Mouse (Mus musculus) MEL (cell line): Measurements from ENCODE around the gene Nckap5l. TPM values are rescaled to one million over a fixed set of nuclear protein-coding genes. Genes with fewer than 3 reads are reported as not detected.
A peak's percentile ranks its signal among the peaks of the same experiment; 100 is the strongest.

Experiments
- DNase-seq: peaks from one replicate; pipeline ENCODE4 v3.0.0; 2011; ENCODE audit warnings: low read depth, low spot score
- H3K27ac ChIP-seq: 2 replicates; pipeline ENCODE4 v1.5.1; 2012; ENCODE audit warnings: low read depth, mild to moderate bottlenecking, control low read depth, low read length, moderate library complexity; ENCODE audit not compliant: control insufficient read depth
- H3K27me3 ChIP-seq, 2 experiments: fragments of 150-350 bp in 1 of 2; sonication (generic) in 1 of 2; 2 replicates each; pipeline ENCODE4 v1.6.1; 2012; ENCODE audit warnings: low read length in 2 of 2, mild to moderate bottlenecking in 2 of 2, improper control_type of control experiment in 1 of 2, moderate library complexity in 1 of 2; ENCODE audit not compliant: insufficient read depth in 2 of 2, control insufficient read depth in 1 of 2
- H3K36me3 ChIP-seq, 2 experiments: 2 replicates each; pipeline ENCODE4 v1.6.1; 2012 to 2014; ENCODE audit warnings: low read length in 2 of 2, improper control_type of control experiment in 1 of 2, inconsistent platforms in 1 of 2, mild to moderate bottlenecking in 1 of 2; ENCODE audit not compliant: insufficient read depth in 2 of 2, control insufficient read depth in 1 of 2
- H3K4me1 ChIP-seq, 2 experiments: fragments of 150-350 bp in 1 of 2; sonication (generic) in 1 of 2; 2 replicates each; pipeline ENCODE4 v1.6.1; 2012; ENCODE audit warnings: low read length in 2 of 2, improper control_type of control experiment in 1 of 2, mild to moderate bottlenecking in 1 of 2; ENCODE audit not compliant: insufficient read depth in 2 of 2, control insufficient read depth in 1 of 2
- H3K4me3 ChIP-seq, 2 experiments: fragments of 150-350 bp in 1 of 2; sonication (generic) in 1 of 2; 2 replicates each; pipeline ENCODE4 v1.5.1; 2012; ENCODE audit warnings: low read depth in 2 of 2, low read length in 2 of 2, mild to moderate bottlenecking in 2 of 2, moderate library complexity in 2 of 2, control low read depth in 1 of 2, improper control_type of control experiment in 1 of 2; ENCODE audit not compliant: control insufficient read depth in 1 of 2, insufficient read depth in 1 of 2
- H3K79me2 ChIP-seq: 2 replicates; pipeline ENCODE4 v1.6.1; 2012; ENCODE audit warnings: mild to moderate bottlenecking, low read length, moderate library complexity; ENCODE audit not compliant: control insufficient read depth, poor library complexity, insufficient read depth
- H3K9ac ChIP-seq: 2 replicates; pipeline ENCODE4 v1.6.1; 2012; ENCODE audit warnings: low read depth, mild to moderate bottlenecking, control low read depth, low read length, moderate library complexity; ENCODE audit not compliant: control insufficient read depth, poor library complexity, severe bottlenecking
- H3K9me3 ChIP-seq: fragments of 150-350 bp; sonication (generic); replicated peaks from 2 replicates; pipeline ENCODE4 v1.6.1; 2012; ENCODE audit warnings: mild to moderate bottlenecking, low read length, improper control_type of control experiment, moderate library complexity; ENCODE audit not compliant: insufficient read depth
- BHLHE40 ChIP-seq: IDR thresholded peaks from 2 replicates; pipeline ENCODE4 v1.6.1; 2012; ENCODE audit warnings: low read depth, mild to moderate bottlenecking, inconsistent platforms, low read length, improper control_type of control experiment, borderline replicate concordance
- CHD2 ChIP-seq: IDR thresholded peaks from 2 replicates; pipeline ENCODE4 v1.6.1; 2011; ENCODE audit warnings: low read length, improper control_type of control experiment
- CTCF ChIP-seq, 3 experiments: IDR thresholded peaks in 2 of 3; conservative IDR thresholded peaks in 1 of 3; 2 replicates each; pipeline ENCODE4 v1.5.1; 2011 to 2012; ENCODE audit warnings: low read length in 3 of 3, low read depth in 2 of 3, mild to moderate bottlenecking in 2 of 3, improper control_type of control experiment in 1 of 3, inconsistent platforms in 1 of 3, mixed read lengths in 1 of 3, moderate library complexity in 1 of 3; ENCODE audit not compliant: control insufficient read depth in 1 of 3, insufficient read depth in 1 of 3, poor library complexity in 1 of 3, severe bottlenecking in 1 of 3
- E2F4 ChIP-seq: IDR thresholded peaks from 2 replicates; pipeline ENCODE4 v1.6.1; 2011; ENCODE audit warnings: low read depth, low read length, improper control_type of control experiment, borderline replicate concordance
- ELF1 ChIP-seq: IDR thresholded peaks from 2 replicates; pipeline ENCODE4 v1.6.1; 2014; ENCODE audit warnings: low read depth, mild to moderate bottlenecking, inconsistent platforms, low read length, improper control_type of control experiment, moderate library complexity
- EP300 ChIP-seq, 2 experiments: IDR thresholded peaks; 2 replicates each; pipeline ENCODE4 v1.6.1; 2011; ENCODE audit warnings: improper control_type of control experiment in 2 of 2, low read length in 2 of 2, low read depth in 1 of 2, mild to moderate bottlenecking in 1 of 2
- ETS1 ChIP-seq: IDR thresholded peaks from 2 replicates; pipeline ENCODE4 v1.6.1; 2012; ENCODE audit warnings: low read depth, mild to moderate bottlenecking, inconsistent platforms, low read length, improper control_type of control experiment, moderate library complexity
- GABPA ChIP-seq: IDR thresholded peaks from 2 replicates; pipeline ENCODE4 v1.6.1; 2012; ENCODE audit warnings: low read depth, mild to moderate bottlenecking, inconsistent platforms, low read length, improper control_type of control experiment, moderate library complexity
- GATA1 ChIP-seq: IDR thresholded peaks from 2 replicates; pipeline ENCODE4 v1.6.1; 2011; ENCODE audit warnings: low read depth, low read length, improper control_type of control experiment
- HCFC1 ChIP-seq: IDR thresholded peaks from 2 replicates; pipeline ENCODE4 v1.6.1; 2012; ENCODE audit warnings: low read depth, mild to moderate bottlenecking, inconsistent platforms, low read length, improper control_type of control experiment, moderate library complexity
- JUND ChIP-seq: IDR thresholded peaks from 2 replicates; pipeline ENCODE4 v1.6.1; 2011; ENCODE audit warnings: low read depth, mild to moderate bottlenecking, improper control_type of control experiment, low read length
- KAT2A ChIP-seq: conservative IDR thresholded peaks from 2 replicates; pipeline ENCODE4 v1.6.1; 2012; ENCODE audit warnings: low read depth, low read length, improper control_type of control experiment, inconsistent platforms
- MAFK ChIP-seq: IDR thresholded peaks from 2 replicates; pipeline ENCODE4 v1.6.1; 2011; ENCODE audit warnings: low read depth, mild to moderate bottlenecking, low read length, improper control_type of control experiment, borderline replicate concordance
- MAX ChIP-seq: IDR thresholded peaks from 2 replicates; pipeline ENCODE4 v1.6.1; 2011; ENCODE audit warnings: low read length, improper control_type of control experiment
- MAZ ChIP-seq: IDR thresholded peaks from 2 replicates; pipeline ENCODE4 v1.6.1; 2012; ENCODE audit warnings: low read depth, mild to moderate bottlenecking, inconsistent platforms, low read length, improper control_type of control experiment
- MEF2A ChIP-seq: IDR thresholded peaks from 2 replicates; pipeline ENCODE4 v1.6.1; 2014; ENCODE audit warnings: low read depth, mild to moderate bottlenecking, inconsistent platforms, low read length, improper control_type of control experiment; ENCODE audit not compliant: poor library complexity, insufficient replicate concordance, severe bottlenecking; ENCODE audit errors: extremely low read depth
- MYB ChIP-seq: IDR thresholded peaks from 2 replicates; pipeline ENCODE4 v1.6.1; 2011; ENCODE audit warnings: mild to moderate bottlenecking, low read depth, low read length, improper control_type of control experiment
- MYC ChIP-seq: IDR thresholded peaks from 2 replicates; pipeline ENCODE4 v1.6.1; 2011; ENCODE audit warnings: low read depth, mild to moderate bottlenecking, low read length, improper control_type of control experiment, moderate library complexity
- NELFE ChIP-seq: IDR thresholded peaks from 2 replicates; pipeline ENCODE4 v1.6.1; 2011; ENCODE audit warnings: low read depth, low read length, improper control_type of control experiment
- NRF1 ChIP-seq: IDR thresholded peaks from 2 replicates; pipeline ENCODE4 v1.6.1; 2014; ENCODE audit warnings: low read depth, mild to moderate bottlenecking, inconsistent platforms, low read length, improper control_type of control experiment, moderate library complexity; ENCODE audit not compliant: poor library complexity, insufficient read depth, severe bottlenecking
- POLR2AphosphoS2 ChIP-seq: IDR thresholded peaks from 2 replicates; pipeline ENCODE4 v1.6.1; 2011; ENCODE audit warnings: low read length, improper control_type of control experiment
- POLR2AphosphoS5 ChIP-seq: IDR thresholded peaks from 2 replicates; pipeline ENCODE4 v1.6.1; 2012; ENCODE audit warnings: low read depth, borderline replicate concordance, mild to moderate bottlenecking, inconsistent platforms, low read length, moderate library complexity, mixed read lengths
- RAD21 ChIP-seq: IDR thresholded peaks from 2 replicates; pipeline ENCODE4 v1.6.1; 2011; ENCODE audit warnings: mild to moderate bottlenecking, low read depth, low read length, improper control_type of control experiment
- RCOR1 ChIP-seq: IDR thresholded peaks from 2 replicates; pipeline ENCODE4 v1.6.1; 2012; ENCODE audit warnings: low read depth, mild to moderate bottlenecking, inconsistent platforms, low read length, improper control_type of control experiment
- SIN3A ChIP-seq: IDR thresholded peaks from 2 replicates; pipeline ENCODE4 v1.6.1; 2012; ENCODE audit warnings: low read length, improper control_type of control experiment, inconsistent platforms
- SMC3 ChIP-seq: IDR thresholded peaks from 2 replicates; pipeline ENCODE4 v1.6.1; 2011; ENCODE audit warnings: low read depth, low read length, improper control_type of control experiment
- TAL1 ChIP-seq: IDR thresholded peaks from 2 replicates; pipeline ENCODE4 v1.6.1; 2012; ENCODE audit warnings: mild to moderate bottlenecking, inconsistent platforms, low read length, moderate library complexity, mixed read lengths
- TBP ChIP-seq: IDR thresholded peaks from 2 replicates; pipeline ENCODE4 v1.8.0; 2011; ENCODE audit warnings: low read depth, low read length, improper control_type of control experiment
- TCF12 ChIP-seq: IDR thresholded peaks from 2 replicates; pipeline ENCODE4 v1.6.1; 2014; ENCODE audit warnings: low read depth, mild to moderate bottlenecking, inconsistent platforms, low read length, improper control_type of control experiment, moderate library complexity
- UBTF ChIP-seq: IDR thresholded peaks from 2 replicates; pipeline ENCODE4 v1.6.1; 2012; ENCODE audit warnings: low read depth, mild to moderate bottlenecking, inconsistent platforms, low read length, improper control_type of control experiment, moderate library complexity, borderline replicate concordance; ENCODE audit not compliant: insufficient read depth
- USF1 ChIP-seq: IDR thresholded peaks from 2 replicates; pipeline ENCODE4 v1.6.1; 2014; ENCODE audit warnings: low read depth, mild to moderate bottlenecking, inconsistent platforms, low read length, improper control_type of control experiment, moderate library complexity
- USF2 ChIP-seq, 2 experiments: IDR thresholded peaks; 2 replicates each; pipeline ENCODE4 v1.6.1; 2011 to 2012; ENCODE audit warnings: improper control_type of control experiment in 2 of 2, low read length in 2 of 2, borderline replicate concordance in 1 of 2, inconsistent platforms in 1 of 2, low read depth in 1 of 2, mild to moderate bottlenecking in 1 of 2; ENCODE audit not compliant: insufficient read depth in 1 of 2
- ZC3H11A ChIP-seq: IDR thresholded peaks from 2 replicates; pipeline ENCODE4 v1.6.1; 2012; ENCODE audit warnings: low read depth, mild to moderate bottlenecking, inconsistent platforms, low read length, improper control_type of control experiment
- ZKSCAN1 ChIP-seq: IDR thresholded peaks from 2 replicates; pipeline ENCODE4 v1.6.1; 2012; ENCODE audit warnings: low read depth, mild to moderate bottlenecking, inconsistent platforms, low read length, improper control_type of control experiment, moderate library complexity
- ZMIZ1 ChIP-seq: IDR thresholded peaks from 2 replicates; pipeline ENCODE4 v1.6.1; 2012; ENCODE audit warnings: low read depth, mild to moderate bottlenecking, inconsistent platforms, low read length, improper control_type of control experiment, moderate library complexity
- ZNF384 ChIP-seq: IDR thresholded peaks from 2 replicates; pipeline ENCODE4 v1.6.1; 2012; ENCODE audit warnings: low read depth, mild to moderate bottlenecking, inconsistent platforms, low read length, improper control_type of control experiment
- polyA plus RNA-seq, 2 experiments: library from polyadenylated mRNA; stranded (reverse) in 1 of 2; unstranded in 1 of 2; fragments of >175 nt in 1 of 2; fragments of >200 nt in 1 of 2; gene quantifications; 2 replicates each; pipeline versions ENCODE4 v1.2.1 to v1.2.4; 2012; ENCODE audit warnings: low replicate concordance in 2 of 2, low read depth in 1 of 2; ENCODE audit not compliant: insufficient read length in 2 of 2, insufficient read depth in 1 of 2, missing spikeins in 1 of 2
- total RNA-seq: library from RNA; depleted of rRNA; stranded (reverse); fragments of 300-350 nt; gene quantifications from 2 replicates; pipeline ENCODE4 v1.2.3, GENCODE M21; 2012

Nckap5l gene
- total and polyA plus RNA-seq, 3 experiments = 2.5 to 14.1 TPM; not detected in 1

- Histone ChIP-seq H3K27me3 (no peaks in the 10 kb centered on the region), H3K4me3 (no peak overlapping the region), H3K4me1 (peaks cover 0 to 21% of the 10 kb centered on the region in 2 experiments; a peak in 2 of 4 replicates), H3K79me2 (peaks cover 5% of the 10 kb centered on the region), H3K27ac (no peak overlapping the region), H3K36me3 (peaks cover 0 to 18% of the 10 kb centered on the region in 2 experiments; a peak in 2 of 4 replicates), H3K9ac (no peak overlapping the region), H3K9me3 (no peaks in the 10 kb centered on the region)
- peak; percentile 66 for DNase-seq
- TF ChIP-seq SIN3A (peak; percentile 44; the same call in 1 of the 2 replicates), ZKSCAN1 (no peak), ZNF384 (peak; percentile 95), RAD21 (peak; percentile 81), POLR2AphosphoS5 (no peak), POLR2AphosphoS2 (no peak; the same call in 1 of the 2 replicates), TAL1 (no peak), BHLHE40 (peak; percentile 29; the same call in 1 of the 2 replicates), JUND (no peak), TCF12 (no peak), KAT2A (no peak), MAZ (no peak), EP300 (IDR thresholded peaks at IDR 0.05; ENCODE audit: low read depth in 1 of 2, low read length in 2 of 2) (no peak), NELFE (no peak), RCOR1 (no peak), GABPA (no peak), ELF1 (peak; percentile 64), USF1 (no peak), GATA1 (no peak), ETS1 (no peak), ZMIZ1 (no peak), UBTF (no peak), MYB (no peak), MYC (no peak), CTCF (IDR thresholded peaks at IDR 0.05 in 2 of 3, conservative IDR thresholded peaks at IDR 0.05 in 1 of 3; ENCODE audit: control insufficient read depth in 1 of 3, insufficient read depth in 1 of 3, low read depth in 2 of 3, low read length in 3 of 3, poor library complexity in 1 of 3, severe bottlenecking in 1 of 3) (peak; percentile 83 to 98 (median 96)), ZC3H11A (peak; percentile 43; the same call in 1 of the 2 replicates), MAX (no peak), USF2 (IDR thresholded peaks at IDR 0.05; ENCODE audit: borderline replicate concordance in 1 of 2, insufficient read depth in 1 of 2, low read depth in 1 of 2, low read length in 2 of 2) (no peak), MEF2A (no peak), SMC3 (peak; percentile 61), E2F4 (no peak), TBP (no peak), HCFC1 (0 out of 2 replicates have a peak, but pooled peaks have one; percentile 24), MAFK (no peak), NRF1 (no peak), CHD2 (no peak)
These were observed 13.6 kb upstream of the Nckap5l start for GRCm38 (mm10) chr15:99470971-99471676.
